Mouse (Mus musculus) ES-E14 (cell line): ENCODE measurements around the gene Rnpepl1.

Source experiments
- CHD2 ChIP-seq: IDR thresholded peaks from 2 replicates; pipeline ENCODE4 v1.6.1; 2014; ENCODE audit warnings: mild to moderate bottlenecking, low read depth, low read length, inconsistent platforms
- HCFC1 ChIP-seq: IDR thresholded peaks from 2 replicates; pipeline ENCODE4 v1.6.1; 2012; ENCODE audit warnings: low read length, inconsistent platforms, borderline replicate concordance; ENCODE audit not compliant: insufficient read depth
- MAFK ChIP-seq: IDR thresholded peaks from 2 replicates; pipeline ENCODE4 v1.6.1; 2014; ENCODE audit warnings: mild to moderate bottlenecking, low read depth, low read length, inconsistent platforms; ENCODE audit not compliant: insufficient read depth
- ZC3H11A ChIP-seq: IDR thresholded peaks from 2 replicates; pipeline ENCODE4 v1.6.1; 2012; ENCODE audit warnings: low read depth, mild to moderate bottlenecking, inconsistent platforms, low read length, borderline replicate concordance
- ZNF384 ChIP-seq: IDR thresholded peaks from 2 replicates; pipeline ENCODE4 v1.6.1; 2012; ENCODE audit warnings: low read depth, low read length, inconsistent platforms

DNA sequence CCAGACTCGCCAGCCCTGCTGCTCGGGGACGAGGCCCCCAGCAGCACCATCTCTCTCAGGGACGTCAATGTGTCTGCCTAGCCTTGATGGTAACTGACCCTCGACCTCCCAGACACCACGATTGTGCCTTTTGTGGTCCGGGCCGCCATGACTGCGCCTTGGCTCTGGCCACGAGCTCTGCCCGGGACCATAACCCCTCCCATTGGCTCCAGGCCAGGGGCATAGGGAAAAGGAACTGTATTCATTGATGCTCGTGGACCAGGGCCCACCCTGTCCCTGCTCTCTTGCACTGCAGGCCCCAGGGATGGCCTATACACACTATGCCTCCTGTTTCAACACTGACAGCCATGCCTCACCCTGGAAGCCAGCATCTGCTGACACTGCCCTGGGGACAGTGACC, 9.2 kb downstream of the Rnpepl1 start:
- TF ChIP-seq MAFK (no peak), ZNF384 (no peak), HCFC1 (no peak), CHD2 (no peak), ZC3H11A (no peak)
